Mouse (Mus musculus) T-helper 2 cell (primary cell): ENCODE data around the gene D330020A13Rik.
"Not testable (repeated sequence)": the region's sequence is repeated elsewhere in the genome, so short reads cannot be mapped to it uniquely, and the experiment has no call there.

ENCODE experiments used
- in situ Hi-C: fragments of 300-600 bp; cut with MboI, MseI; formaldehyde crosslinking; loops from one replicate; pipeline ENCODE4 v1.15.1; 2025; ENCODE audit warnings: high pct_unique_total_duplicates

The D330020A13Rik gene

GRCm38 (mm10) chr6:120296589-120296988, 2.4 kb downstream of the D330020A13Rik start:
- in situ Hi-C loops = not testable (repeated sequence)

GRCm38 (mm10) chr6:120301137-120301536, 7.0 kb downstream of the D330020A13Rik start:
- in situ Hi-C loops = loop anchor here (5.0 kb wide), 1 partner anchor 74 kb away; no protein-coding TSS in a partner anchor

DNA sequence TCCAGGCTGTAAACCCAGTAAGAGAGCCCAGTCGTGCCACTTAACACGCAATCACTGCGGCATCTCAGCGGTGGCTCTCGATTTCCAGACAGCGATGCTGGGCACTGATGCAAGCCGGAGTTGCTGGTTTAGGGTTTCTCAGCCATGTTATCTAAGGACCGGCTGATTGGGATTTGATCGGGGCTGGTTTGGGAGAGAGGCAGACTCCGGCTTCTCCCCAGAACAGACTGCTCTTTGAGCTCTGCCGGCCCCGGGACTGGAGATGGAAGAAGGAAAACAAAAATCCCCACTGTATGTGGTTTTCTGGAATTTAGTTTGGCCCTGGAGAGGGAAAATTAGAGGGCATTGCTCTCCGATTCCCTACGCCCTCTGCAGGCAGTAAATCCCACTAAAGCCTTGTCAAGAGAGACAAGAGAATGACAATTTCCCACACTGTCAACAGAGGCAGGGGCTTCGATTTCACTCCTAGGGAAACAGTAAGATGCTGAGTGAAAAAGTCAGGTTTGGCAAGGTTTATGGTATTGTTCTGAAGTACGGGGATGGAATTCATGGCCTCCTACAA, 8.7 kb downstream of the D330020A13Rik start:
- in situ Hi-C loops = loop anchor here (5.0 kb wide), 1 partner anchor 76 kb away; no protein-coding TSS in a partner anchor

DNA sequence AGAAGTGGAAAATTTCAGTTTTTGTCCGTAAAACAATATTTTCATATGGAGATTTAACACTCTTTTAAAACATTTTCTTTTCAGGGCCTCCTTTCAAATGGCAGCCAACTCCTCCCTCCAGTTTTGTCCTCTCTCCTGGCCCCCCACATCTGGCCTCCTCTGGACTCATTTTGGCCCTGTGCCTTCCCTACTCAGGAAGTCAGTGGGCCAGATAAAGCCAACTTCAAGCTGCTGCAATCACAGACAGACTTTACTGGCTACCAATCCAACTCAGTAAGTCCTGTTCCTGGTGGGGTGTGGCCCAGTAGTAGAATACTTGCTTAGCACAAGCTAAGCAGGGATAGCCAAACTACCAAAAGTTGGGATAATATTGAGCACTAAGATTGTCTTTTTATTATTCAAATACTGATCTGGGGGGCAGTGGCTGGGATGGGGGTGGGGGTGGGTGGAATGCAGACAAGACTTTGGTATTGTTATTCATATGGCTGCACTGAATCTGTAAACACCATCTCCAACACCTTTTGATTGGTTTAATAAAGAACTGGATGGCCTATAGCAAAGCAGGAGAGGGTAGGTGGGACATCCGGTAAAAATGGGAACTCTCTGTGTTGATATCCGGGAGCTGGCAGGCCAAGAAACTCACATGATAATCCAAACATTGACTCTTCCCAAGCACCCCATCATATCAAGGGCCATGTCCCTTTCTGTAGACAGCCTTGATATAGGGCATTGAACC, 12.9 kb downstream of the D330020A13Rik start:
- in situ Hi-C loops = no loop called here

DNA sequence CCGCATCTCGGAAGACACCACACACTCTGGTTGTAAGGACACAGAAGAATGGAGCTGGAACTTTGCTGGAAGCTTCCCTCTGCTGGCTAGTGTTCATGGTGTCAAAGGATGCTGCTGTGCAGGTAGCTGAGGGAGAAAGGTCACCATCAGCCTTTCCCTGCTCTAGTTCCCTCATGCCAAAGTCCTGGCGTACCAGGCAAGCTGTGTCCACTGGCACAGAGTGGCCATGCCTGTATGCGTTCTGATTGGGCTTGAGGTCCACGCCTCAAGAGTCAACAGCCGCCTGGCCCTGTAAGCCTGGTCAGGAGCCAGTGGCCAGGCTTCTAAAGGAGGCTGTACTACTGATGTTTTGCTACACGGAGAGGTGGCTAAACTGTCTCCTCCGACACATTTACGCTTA, 15.2 kb downstream of the D330020A13Rik start:
- in situ Hi-C loops = no loop called here

GRCm38 (mm10) chr6:120309787-120310186, 15.6 kb downstream of the D330020A13Rik start:
- in situ Hi-C loops = no loop called here

DNA sequence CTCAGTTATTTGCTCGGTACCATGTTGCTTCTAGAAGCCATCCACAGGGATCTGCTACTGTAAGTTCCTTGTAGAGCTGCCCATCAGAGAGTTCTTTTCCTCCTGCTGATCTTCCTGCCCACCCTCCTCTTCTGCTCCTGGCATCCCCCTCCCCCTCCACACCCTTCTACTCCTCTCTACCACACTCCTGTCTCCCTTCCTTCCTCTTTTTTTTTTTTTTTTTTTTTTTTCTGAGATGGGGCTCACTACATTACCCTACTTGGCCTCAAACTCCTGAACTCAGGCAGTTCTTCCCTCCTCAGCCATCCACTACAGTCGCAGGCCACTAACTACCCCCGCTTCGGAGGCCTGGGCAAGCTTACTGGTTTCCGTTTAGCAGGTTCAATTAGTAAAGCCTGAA, 18.3 kb downstream of the D330020A13Rik start:
- in situ Hi-C loops = no loop called here

- in situ Hi-C loops = no loop called here
These were observed 24.3 kb downstream of the D330020A13Rik start for GRCm38 (mm10) chr6:120318303-120318940.

DNA sequence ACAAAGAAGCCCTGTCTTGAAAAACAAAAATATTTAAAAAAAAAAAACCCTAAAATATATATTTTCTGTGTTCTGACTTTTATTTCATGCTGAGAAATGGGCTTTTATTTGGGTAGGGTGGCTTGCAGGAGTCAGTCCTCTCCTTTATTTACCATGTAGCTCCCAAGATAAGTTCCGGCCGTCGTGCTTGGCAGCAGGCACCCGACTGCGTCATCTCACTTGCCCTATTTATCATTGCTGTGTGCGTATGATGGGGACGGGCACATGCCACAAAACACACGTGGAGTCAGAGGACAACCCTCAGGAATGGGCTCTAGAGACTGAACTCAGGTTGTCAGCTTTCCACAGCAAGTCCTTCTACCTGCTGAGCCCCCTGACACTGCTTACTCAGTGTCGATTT, 25.0 kb downstream of the D330020A13Rik start:
- in situ Hi-C loops = no loop called here

DNA sequence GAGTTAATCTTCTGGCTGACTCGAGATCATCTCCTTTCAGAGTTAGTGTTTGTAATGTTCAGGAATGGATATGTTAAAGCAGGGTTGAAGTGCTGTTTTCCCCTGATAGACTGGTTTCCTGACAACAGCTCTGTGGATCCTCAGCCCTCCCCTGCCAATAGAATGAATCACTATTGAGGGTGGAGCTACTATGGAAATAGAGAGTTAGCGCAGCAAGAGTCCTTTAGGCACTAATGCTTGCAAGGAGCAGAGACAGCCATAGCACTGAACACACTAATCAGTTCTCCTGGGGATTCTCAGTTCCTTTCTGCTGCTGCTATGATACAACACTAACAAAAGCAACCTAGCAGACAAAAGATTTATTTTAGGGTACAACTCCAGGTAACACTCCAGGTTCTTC, 26.2 kb downstream of the D330020A13Rik start:
- in situ Hi-C loops = no loop called here

DNA sequence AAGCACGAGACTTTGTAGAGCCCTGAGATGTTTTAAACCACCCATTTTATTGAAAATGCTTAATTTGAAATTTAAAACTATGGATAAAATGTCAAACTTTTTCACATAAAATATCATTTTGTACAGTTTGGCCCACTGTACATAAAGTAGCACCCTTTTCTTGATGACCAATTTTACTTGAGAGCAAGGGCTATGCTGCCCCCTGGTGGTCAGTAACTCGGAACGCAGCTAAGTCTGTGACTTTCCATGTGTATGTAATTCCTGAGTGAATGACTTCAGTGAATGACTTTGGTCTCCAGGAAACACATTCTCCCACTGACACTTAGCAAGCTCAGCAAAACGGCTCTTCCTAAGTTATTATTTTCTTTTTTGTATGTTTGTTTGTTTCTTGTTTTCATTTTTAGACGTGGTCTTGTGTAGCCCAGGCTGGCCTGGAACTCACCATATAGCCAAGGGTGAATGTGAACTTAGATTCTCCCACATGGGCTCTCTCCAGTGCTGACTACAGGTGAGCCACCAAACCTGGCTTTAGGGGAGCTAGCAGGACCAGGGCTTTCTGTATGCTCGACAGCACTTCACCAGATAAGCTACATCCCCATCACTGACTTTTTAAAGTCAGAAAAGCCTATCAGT, 30.2 kb downstream of the D330020A13Rik start:
- in situ Hi-C loops = no loop called here

- in situ Hi-C loops = loop anchor here (10.0 kb wide), 1 partner anchor 348 kb away; no protein-coding TSS in a partner anchor
These were observed 38.2 kb downstream of the D330020A13Rik start for GRCm38 (mm10) chr6:120332351-120332750.

- in situ Hi-C loops = no loop called here
These were observed 49.8 kb downstream of the D330020A13Rik start for GRCm38 (mm10) chr6:120343992-120344391.
